Mouse (Mus musculus) kidney, adult 8-10 months (tissue): ENCODE measurements around the gene Aox2.
A peak's percentile ranks its signal among the peaks of the same experiment; 100 is the strongest.

Experiments
- DNase-seq, 2 experiments: peaks; one replicate each; pipeline ENCODE4 v3.0.0; 2022

Aox2 gene

DNA sequence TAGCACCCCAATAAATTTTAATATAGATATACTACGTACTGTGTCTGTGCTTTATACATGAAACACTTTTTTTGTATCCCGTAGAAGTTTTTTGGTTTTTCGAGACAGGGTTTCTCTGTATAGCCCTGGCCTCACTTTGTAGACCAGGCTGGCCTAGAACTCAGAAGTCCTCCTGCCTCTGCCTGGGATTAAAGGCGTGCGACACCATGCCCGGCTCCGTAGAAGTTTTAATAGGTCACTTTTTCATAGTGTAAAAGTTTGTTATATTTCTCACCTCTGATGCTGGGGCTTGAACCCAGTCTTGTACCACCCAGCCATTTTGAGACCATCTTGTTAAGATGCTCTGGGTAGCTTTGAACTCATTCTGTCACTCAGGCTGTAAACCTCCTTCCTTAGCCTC lies 129.2 kb downstream of the Aox2 start:
- no peak for DNase-seq

GRCm38 (mm10) chr1:58408141-58408540 lies 130.0 kb downstream of the Aox2 start:
- DNase-seq = no peak

GRCm38 (mm10) chr1:58409553-58410197 lies 131.5 kb downstream of the Aox2 start:
- DNase-seq = no peak

GRCm38 (mm10) chr1:58410198-58410588 lies 132.1 kb downstream of the Aox2 start:
- no peak for DNase-seq

- DNase-seq = no peak
Observed at GRCm38 (mm10) chr1:58410776-58411175, 132.7 kb downstream of the Aox2 start.

DNA sequence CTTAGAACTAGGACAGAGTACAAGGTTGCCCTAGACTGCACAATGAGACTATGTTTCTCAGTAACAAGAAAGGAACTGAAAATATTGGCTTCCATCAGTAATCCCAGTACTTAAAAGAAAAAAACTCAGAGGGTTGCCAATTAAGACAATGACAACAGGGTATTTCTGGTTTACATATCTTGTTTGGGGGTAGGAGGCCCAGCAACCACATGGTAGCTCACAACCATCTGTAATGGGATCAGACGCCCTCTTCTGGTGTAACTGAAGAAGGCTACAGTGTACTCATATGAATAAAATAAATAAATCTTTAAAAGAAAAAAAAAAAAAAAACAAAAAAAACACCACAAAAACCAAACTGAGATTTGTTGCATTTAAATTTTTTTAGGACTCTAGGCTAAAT lies 137.3 kb downstream of the Aox2 start:
- no peak for DNase-seq

DNA sequence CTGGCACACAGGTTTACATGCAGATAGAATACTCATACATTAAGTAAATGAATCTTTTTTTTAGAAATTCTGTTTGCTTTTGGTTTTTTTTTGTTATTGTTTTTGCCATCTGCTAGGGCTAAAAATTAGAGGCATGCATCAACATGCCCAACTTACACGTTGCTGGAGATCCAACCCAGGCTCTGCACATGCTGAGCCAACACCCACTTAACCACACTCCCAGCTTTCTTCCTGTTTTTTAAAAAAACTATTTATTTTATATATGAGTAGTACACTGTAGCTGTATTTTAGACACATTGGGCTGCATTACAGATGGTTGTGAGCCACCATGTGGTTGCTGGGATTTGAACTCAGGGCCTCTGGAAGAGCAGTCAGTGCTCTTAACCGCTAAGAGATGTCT lies 137.9 kb downstream of the Aox2 start:
- no peak for DNase-seq

DNA sequence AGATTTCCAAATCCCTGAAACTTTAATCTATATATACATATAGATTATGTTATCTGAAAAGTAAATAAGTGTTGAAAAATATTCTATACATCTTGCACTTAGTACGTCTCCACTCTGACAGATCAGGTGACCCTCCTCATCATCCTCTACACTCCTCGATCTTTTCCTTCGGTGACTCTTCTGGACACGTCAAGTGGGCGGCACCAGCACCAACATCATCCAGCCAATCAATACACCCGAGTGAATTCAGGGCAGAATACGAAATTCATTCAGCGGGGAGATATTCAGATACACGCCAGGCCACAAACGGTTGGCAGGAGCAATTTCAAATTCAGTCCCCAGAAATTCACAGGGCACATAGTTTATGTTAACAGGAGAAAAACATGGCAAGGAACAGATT lies 141.9 kb downstream of the Aox2 start:
- no peak for DNase-seq

DNA sequence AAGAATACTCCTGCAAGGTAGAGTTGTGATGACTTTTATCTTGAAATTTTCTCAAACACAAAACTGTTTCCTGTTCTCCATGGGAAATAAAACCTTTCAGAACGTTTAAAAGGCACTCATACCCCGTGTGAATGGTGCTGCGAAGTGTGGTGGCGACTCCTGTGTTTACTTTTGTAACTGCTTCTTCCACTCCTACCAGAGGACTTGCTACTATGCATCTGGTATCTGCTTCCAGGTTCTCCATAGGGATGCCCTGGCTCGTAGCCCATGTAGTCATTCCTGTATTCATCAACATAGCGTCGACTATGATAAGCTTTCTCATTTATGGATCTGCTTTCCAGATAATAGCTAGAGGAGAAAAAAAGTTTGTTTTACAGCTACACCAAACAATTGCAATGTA lies 142.8 kb downstream of the Aox2 start:
- no peak for DNase-seq

DNA sequence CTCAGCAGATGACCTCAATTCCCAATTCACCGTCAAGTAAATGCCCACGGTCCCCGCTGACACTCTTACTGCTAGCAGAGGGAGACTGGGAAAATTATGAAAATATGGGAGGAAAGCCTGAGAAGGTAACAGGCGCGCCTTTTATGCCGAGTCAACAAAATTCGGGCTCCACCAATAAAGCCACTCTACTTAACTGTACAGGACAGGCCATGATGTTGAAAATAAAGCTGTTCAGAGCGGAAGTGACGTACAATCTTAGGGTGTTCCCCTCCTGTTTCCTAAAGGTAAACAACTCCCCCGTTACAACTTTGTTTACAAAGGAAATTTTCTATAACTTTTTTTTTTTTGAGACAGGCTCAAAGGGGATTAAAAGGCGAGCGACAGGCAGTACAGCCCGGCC lies 144.8 kb downstream of the Aox2 start:
- peak; percentile 24 to 57 for DNase-seq

- peak; percentile 97 to 98 for DNase-seq
Observed at GRCm38 (mm10) chr1:58423371-58424248, 145.5 kb downstream of the Aox2 start, which contains the start of gene Clk1. Gene Clk1 (minus strand): TSS chr1:58424066.

DNA sequence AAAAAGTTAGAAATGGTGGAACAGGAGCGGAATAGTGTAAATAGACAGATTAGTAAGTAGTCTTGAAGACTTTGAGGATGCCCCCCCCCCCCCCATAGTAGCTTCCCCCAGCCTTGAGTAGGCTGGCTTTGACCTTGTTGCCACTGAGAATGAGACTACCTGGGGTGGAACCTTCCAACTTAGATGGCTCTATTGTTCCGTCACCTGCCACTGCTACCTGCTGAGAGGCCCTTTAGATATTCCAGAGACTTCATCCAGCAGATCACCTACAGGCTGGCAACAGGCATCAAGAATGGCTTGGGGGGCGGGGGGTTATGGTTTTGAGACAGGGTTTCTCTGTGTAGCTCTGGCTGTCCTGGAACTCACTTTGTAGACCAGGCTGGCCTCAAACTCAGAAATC lies 146.4 kb downstream of the Aox2 start:
- DNase-seq = no peak
